Mouse (Mus musculus) 3134 (cell line): ENCODE measurements around the gene Sptbn1.

Source experiments
- DNase-seq: peaks from one replicate; pipeline ENCODE4 v3.0.0-alpha.2; 2011; ENCODE audit warnings: low spot score; ENCODE audit not compliant: insufficient read length; ENCODE audit errors: extremely low read depth

Gene Sptbn1

GRCm38 (mm10) chr11:30177145-30177840 lies 90.7 kb downstream of the Sptbn1 start:
- DNase-seq, result no peak

DNA sequence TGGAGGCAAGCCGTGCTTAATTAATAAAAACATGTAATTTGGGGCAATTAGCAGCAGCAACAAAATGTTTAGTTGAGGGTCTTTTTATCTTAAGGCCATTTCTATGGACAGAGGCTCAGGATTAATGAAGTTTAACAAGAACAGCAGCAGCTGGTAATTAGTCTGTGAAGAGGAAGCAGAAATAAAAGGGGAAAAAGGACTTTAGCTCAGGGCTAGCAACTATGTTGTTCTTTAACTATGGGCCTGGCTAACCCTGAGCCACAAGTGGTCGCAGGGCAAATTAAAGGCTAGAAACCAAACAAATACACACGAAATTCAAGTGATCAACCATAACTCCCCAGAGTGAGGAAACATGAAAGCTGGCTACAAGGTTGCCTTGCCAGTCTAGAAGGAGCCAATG lies 91.9 kb downstream of the Sptbn1 start:
- no peak for DNase-seq

DNA sequence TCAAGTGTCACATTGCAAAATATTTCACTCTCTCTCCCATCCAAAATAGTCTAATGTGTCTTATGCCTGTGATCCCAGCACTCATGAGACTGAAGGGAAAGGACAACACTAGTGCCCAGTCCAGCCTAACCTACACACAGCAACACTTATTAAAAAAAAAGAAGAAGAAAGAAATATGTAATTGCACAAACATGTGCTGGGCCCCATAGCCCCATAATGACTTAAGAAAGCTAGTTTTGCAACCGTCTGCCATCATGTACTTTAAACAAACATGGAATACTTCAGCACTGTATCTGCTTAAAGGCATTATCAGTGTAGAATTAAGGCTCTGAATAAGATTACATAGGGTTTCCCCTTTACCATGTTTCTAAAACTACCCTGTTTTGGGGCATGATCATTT lies 92.4 kb downstream of the Sptbn1 start:
- DNase-seq, result no peak

GRCm38 (mm10) chr11:30171586-30172178 lies 96.3 kb downstream of the Sptbn1 start:
- no peak for DNase-seq

GRCm38 (mm10) chr11:30171184-30171583 lies 96.8 kb downstream of the Sptbn1 start:
- DNase-seq, result no peak

DNA sequence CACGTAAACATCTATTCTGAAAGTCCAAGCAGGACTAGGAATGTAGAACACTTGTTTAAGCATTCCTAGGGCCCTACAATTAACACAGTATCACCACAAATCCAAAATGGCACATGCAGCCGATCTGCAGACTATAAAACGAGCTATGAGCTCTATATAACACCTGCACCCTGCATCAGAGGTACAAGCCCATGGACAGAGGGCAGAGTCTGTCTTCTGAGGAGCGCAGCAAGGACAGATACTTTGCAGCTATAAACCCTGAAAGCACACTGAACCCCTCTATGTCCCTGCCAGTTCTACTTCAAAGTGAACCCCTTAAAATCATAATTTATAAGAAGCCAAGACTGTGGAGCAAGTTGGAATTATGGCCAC lies 101.4 kb downstream of the Sptbn1 start:
- DNase-seq, result no peak

DNA sequence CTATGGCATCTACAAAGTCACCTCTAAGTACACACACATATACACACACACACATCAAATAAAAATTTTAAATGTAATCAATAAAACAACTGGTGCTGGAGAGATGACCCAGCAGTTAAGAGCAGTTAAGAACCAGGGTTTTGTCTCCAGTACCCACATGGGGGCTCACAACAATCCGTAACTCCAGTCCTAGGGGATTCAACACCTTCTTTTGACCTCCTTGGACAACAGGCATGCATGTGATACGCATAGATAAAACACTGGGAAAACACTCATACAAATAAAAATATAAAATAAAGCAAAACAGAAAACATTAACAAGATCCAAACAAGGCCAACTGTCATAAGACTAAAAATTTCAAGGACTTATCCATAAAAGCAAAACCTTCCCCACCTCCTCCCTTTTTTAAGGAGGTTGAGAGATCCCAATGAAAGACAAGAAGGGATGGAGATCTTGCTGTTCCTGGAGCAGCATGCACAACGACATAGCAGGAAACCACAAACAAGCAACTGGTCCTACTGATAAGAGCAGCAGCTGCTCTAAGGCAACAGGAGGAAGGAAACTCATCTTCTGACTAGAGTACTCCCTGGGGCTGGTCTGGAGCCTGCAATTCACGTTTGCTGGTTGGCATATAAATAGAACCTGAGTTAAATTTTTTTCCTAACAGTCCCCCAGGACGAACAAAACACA lies 102.0 kb downstream of the Sptbn1 start:
- no peak for DNase-seq

- DNase-seq, result no peak
Measured at GRCm38 (mm10) chr11:30164515-30165214, 103.3 kb downstream of the Sptbn1 start.

DNA sequence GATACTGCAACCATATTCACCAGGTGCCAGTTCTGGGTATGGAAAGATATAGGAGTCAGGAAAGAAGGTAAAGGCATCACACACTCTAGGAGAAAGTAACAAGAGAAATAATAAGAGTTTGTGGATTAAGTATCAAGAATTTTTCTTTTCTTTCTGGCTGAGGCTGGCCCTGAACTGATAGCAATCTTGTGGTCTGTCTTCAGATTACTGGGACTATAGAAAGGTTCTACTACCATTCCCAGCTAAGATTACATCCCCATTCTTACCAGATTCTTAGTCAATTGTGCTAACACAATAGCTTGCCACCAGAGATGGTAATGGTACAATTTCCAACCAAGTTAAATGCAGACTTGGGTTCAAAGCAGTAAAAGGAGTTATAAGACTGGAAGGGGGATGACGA lies 104.1 kb downstream of the Sptbn1 start:
- no peak for DNase-seq

- no peak for DNase-seq
Measured at GRCm38 (mm10) chr11:30163081-30163480, 104.9 kb downstream of the Sptbn1 start.

DNA sequence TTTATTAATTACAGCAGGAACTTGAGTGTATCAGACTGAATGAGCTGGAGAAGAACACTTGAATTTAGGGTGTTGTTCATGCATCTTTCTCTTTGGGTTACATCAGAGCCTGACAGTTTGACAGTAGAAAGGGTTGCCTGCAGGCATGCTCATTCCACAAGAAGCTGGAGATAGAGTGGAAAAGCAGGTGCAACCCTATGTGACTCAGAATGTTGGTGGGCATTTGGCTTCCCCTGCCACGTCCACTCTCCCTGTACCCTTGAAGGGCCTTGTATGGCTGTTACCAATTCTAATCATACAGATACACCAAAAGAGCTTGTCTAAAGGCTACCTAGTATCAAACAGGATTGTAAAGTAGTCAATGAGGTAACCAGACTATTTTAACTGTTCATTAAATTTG lies 106.2 kb downstream of the Sptbn1 start:
- no peak for DNase-seq

DNA sequence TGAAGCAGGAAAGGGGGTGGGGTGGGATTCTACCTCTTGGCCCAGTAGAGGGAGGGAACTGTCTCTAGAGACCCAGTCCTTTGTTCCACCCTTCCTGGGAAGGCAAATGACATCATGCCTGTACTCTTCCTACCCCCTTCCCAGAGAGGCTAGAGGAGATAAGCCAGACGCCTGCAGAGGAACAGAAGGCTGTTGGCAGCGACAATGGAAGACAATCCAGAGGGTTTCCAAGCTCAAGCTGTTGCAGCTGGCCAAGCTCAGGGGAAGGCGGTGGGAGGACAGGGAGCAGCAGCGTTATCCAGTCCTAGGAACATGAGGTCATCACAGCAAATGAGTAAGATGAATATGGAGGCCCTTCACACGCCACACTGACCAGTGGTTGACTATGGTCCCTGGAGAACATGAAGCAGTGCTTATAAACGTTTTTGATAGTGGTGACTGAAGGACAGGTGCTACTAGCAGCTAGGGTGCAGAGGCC lies 106.8 kb downstream of the Sptbn1 start:
- DNase-seq, result no peak

- no peak for DNase-seq
Measured at GRCm38 (mm10) chr11:30160625-30161172, 107.3 kb downstream of the Sptbn1 start.

DNA sequence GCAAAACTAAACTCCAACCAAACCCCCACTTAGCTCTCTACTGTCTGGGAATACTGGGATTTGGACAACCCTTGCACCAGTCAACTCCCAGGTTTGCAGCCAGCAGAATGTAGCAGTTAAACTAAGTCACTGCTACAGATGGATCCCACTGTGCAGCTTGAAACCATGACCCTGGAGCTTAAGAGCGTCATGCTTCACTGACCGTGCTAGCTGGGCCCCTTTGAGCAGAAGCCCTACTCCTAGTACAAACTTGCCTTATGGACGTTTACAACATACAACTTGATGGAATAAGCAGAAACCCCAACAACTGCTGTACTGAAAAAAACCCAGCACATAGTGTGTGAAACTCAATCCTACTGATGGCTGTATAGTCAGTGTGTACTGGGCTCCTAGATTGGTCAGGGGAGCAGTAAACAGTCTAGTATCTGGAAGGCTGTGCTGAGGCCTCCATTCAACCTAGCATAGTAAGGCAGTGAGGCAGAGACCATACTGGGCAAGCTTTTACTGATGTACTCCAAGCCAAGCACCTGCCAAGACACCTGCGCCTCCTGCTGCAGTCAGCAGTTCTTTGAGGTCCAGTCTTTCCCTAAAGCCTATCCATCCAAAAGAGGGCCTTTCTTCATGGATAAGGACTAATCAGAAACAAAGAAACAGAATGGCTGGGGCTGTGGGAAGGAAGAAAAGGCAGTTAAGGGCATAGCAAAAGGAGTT lies 108.3 kb downstream of the Sptbn1 start:
- DNase-seq, result no peak

- no peak for DNase-seq
Measured at GRCm38 (mm10) chr11:30158028-30158700, 109.8 kb downstream of the Sptbn1 start.

- DNase-seq, result no peak
Measured at GRCm38 (mm10) chr11:30155887-30156286, 112.1 kb downstream of the Sptbn1 start.

DNA sequence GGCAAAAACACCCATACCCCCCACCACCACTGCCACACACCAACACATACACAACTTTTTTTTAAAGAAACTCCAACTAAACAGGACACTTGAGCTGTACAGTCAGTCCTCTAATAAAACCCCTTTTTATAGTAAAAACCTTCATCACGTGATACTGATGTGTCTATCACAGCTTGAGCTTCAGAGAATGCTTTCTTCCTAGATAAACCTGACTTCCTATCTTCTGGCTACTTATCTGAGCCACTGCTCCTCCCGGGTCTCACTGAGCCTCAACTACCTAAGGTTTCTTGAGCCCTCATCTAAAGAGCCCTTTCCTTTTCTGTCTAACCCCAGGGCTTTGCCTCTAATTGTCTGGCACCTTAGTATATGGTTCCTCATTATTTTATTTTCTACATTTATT lies 113.0 kb downstream of the Sptbn1 start:
- DNase-seq, result no peak

GRCm38 (mm10) chr11:30148888-30149287 lies 119.1 kb downstream of the Sptbn1 start:
- no peak for DNase-seq

- no peak for DNase-seq
Measured at GRCm38 (mm10) chr11:30148378-30148777, 119.6 kb downstream of the Sptbn1 start.

DNA sequence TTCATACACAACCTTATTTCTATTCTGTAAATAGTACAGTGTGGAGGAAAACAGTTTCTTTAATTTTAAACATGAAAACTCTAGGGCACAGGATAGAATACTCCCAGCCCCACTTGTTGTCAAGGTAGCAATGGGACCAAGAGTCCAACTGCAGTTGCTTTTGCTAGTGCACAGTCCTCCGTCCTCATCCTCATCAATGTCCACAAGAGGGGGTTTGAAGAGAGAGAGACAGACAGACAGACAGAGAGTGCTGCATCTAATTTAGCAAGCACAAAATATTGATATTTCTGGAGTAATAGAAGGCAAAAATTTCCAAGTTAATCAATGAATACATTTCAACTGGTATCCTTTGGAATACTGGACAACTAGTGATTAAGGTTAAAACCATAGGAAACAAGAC lies 120.1 kb downstream of the Sptbn1 start:
- no peak for DNase-seq
